28 mouse cellular contexts compared by ENCODE assay signal in the genomic region with DNA sequence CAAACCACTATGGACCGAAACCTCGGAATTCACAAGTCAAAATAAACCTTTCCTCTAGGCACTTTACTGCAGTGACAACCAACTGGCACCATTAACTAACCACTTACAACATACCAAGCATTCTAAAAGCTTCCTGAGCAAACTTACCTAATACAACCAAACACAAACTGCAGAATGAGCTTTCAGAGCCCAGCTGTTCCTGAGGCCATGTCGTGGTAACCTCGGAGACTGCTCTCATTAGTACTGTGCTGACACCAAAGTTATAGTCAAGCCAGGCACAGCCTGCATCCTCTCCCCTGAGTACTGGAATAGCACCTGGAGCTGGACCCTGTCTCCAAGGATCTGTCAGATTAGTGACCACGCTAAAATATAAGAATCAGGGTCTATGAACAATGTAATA. TPM values are rescaled to one million over a fixed set of nuclear protein-coding genes. Genes with fewer than 3 reads are reported as not detected.
"Had no signal": no experiment of that assay in that cellular context is flagged by ENCODE, and none has a peak within 500 bp of the region (broad histone marks: within the 10 kb centered on the region; RNA-seq: fewer than 3 reads in every experiment).

No protein-coding gene starts in this region.

- H3K27me3 ChIP-seq: heart, embryonic 13.5 days; heart, embryonic 15.5 days; hindbrain, embryonic 13.5 days; hindbrain, embryonic 15.5 days; kidney, embryonic 15.5 days; limb, embryonic 13.5 days; limb, embryonic 15.5 days; liver, embryonic 12.5 days had no signal

- H3K27ac ChIP-seq: gastrocnemius, adult 2 months; heart, adult 2 months; heart, embryonic 13.5 days; heart, embryonic 15.5 days; hindbrain, embryonic 10.5 days; hindbrain, embryonic 13.5 days; hindbrain, embryonic 15.5 days; hindbrain, postnatal 0 days; kidney, embryonic 15.5 days; kidney, postnatal 0 days; limb, embryonic 13.5 days; limb, embryonic 15.5 days; liver, embryonic 12.5 days had no signal

- H3K4me3 ChIP-seq: gastrocnemius, adult 2 months; heart, adult 2 months; heart, embryonic 13.5 days; heart, embryonic 15.5 days; hindbrain, embryonic 10.5 days; hindbrain, embryonic 13.5 days; hindbrain, embryonic 15.5 days; kidney, embryonic 15.5 days; limb, embryonic 13.5 days; limb, embryonic 15.5 days; liver, embryonic 12.5 days had no signal

- H3K9ac ChIP-seq: heart, embryonic 13.5 days; heart, embryonic 15.5 days; hindbrain, embryonic 13.5 days; hindbrain, embryonic 15.5 days; kidney, embryonic 15.5 days; limb, embryonic 13.5 days; limb, embryonic 15.5 days; liver, embryonic 12.5 days had no signal

- DNase-seq: gastrocnemius, adult 2 months; gastrocnemius, postnatal 10 days; gastrocnemius, postnatal 25 days; heart, adult 2 months; heart, postnatal 4 days; kidney, adult 11 months; kidney, adult 2 months; kidney, adult 9 months; kidney, postnatal 14 days; kidney, postnatal 36 days; layer of hippocampus, adult 9-11 months; layer of hippocampus, postnatal 36 days; left cerebral cortex, postnatal 4 days had no signal

- ATAC-seq: hindbrain, postnatal 0 days; intestine, embryonic 16.5 days; liver, embryonic 12.5 days had no signal

- H3K4me1 ChIP-seq: heart, embryonic 15.5 days; hindbrain, embryonic 10.5 days; hindbrain, embryonic 13.5 days; hindbrain, embryonic 15.5 days; kidney, embryonic 15.5 days; limb, embryonic 13.5 days; limb, embryonic 15.5 days had no signal

- H3K4me2 ChIP-seq: heart, embryonic 11.5 days; heart, embryonic 13.5 days; heart, embryonic 15.5 days; hindbrain, embryonic 13.5 days; hindbrain, embryonic 15.5 days; kidney, embryonic 15.5 days; limb, embryonic 13.5 days; limb, embryonic 15.5 days; liver, embryonic 12.5 days had no signal

- H3K9me3 ChIP-seq: heart, embryonic 13.5 days; heart, embryonic 15.5 days; hindbrain, embryonic 10.5 days; hindbrain, embryonic 13.5 days; hindbrain, embryonic 15.5 days; kidney, embryonic 15.5 days; limb, embryonic 13.5 days; limb, embryonic 15.5 days; liver, embryonic 12.5 days had no signal

RNA-seq across cellular contexts. Expression of gene Gsg1l, which starts 55.6 kb away (rescaled TPM):
- total RNA-seq: gastrocnemius, adult 2 months; granulocyte monocyte progenitor cell, adult 5-6 weeks; liver, adult 2 months had no signal
- polyA plus RNA-seq: liver, embryonic 12.5 days had no signal
